Mouse (Mus musculus) neutrophil, adult 59 days (primary cell): Measurements from ENCODE around the gene Rnase1. TPM values are rescaled to one million over a fixed set of nuclear protein-coding genes. Genes with fewer than 3 reads are reported as not detected.

Experiments
- total RNA-seq, 2 experiments: library from RNA; stranded (reverse); gene quantifications; 1 replicate in 1 of 2; 2 replicates in 1 of 2; pipeline ENCODE4 v1.2.4; 2023

Rnase1 gene
- total RNA-seq: not detected

DNA sequence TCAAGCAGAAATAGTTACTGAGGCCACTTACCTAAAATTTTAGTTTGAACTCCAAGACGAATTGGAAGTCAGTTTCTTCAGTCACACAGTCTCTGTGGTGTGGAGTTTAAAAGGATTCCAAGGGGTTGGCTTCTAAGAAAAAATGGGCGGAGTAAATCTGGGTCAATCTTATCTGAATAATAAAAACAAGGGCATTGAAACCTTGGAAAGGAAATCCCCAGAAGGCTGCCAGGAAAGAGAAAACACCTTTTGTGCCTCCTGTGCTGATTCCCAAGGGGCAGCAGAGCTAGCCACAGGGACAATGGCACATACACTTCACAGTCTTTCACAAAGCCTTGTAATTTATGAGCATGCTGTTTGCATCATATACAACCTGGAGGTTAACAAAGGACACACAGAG, at the start of gene Rnase1:
TSS of gene Rnase1 (minus strand) at position 101 of the 400 bp plus-strand sequence.

DNA sequence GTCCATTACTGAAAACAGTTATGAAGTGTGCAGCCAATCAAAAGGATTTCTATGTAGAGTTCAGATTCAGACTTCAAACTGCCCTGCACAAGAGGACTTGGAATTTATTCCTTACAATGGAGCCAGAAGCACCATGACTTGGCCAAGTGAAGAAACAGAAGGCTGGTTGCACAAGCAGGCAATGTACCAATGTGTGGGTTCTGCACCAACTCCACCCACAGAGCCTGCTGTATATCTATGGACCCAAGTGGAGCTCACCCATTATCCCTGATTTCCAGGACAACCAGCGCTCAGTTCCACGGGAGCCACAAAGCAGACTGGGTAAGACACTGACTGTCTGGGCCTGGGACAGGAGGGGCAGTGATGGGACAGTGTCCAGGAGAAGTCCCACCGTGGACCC, 15.4 kb upstream of the Rnase1 start, which contains the start of gene Rnase2b:
TSS of gene Rnase2b (plus strand) at position 285 of the 400 bp plus-strand sequence.

DNA sequence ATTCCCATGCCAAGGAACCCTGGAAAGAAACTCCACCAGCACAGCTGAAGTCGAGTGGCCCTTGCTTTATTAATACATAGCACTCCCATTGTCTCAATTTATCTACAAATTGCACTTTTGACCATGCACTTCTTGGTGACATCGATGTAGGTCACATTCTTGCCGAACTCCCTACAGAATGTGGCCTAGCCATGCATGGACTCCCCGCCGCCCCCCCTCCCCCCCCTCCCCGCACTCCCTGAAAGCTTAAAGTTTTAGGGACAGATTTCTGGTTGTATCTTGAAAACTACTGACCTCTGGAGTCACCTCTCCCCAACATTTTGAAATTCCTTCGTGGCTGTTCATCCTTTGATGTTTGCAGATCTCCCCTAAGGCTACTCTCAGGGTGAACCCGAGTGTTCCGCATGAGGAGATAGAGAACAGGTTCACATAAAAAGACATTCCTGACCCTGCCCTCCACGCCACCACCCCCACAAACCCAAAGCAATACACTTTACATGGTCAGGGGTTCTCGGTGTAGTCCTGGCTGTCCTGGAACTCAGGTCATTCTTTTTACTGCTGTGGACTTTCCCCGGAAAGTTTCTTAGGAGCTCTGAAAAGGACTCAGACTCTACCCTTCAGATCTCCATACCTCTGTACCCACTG, 32.5 kb downstream of the Rnase1 start, which contains the start of gene Eddm3b:
TSS of gene Eddm3b (plus strand) at position 511 of the 645 bp plus-strand sequence.

Other genes with a start within 250 kb of the Rnase1 start
- gene Klhl33, start 249.3 kb downstream of the Rnase1 start, total RNA-seq: under 1 TPM in 1 of 2 experiments, not detected in 1; 0.33 TPM
- 10 to 100 TPM; 19.2 to 25.5 TPM for gene Osgep, start 221.9 kb downstream of the Rnase1 start, total RNA-seq
- 10 to 100 TPM; 18.4 to 22.9 TPM for gene Apex1, start 221.8 kb downstream of the Rnase1 start, total RNA-seq
- 10 to 100 TPM; 54.5 to 86.3 TPM for gene Pip4p1, start 215.9 kb downstream of the Rnase1 start, total RNA-seq
- 10 to 100 TPM; 65.2 to 70.9 TPM for gene Pnp, start 215.7 kb downstream of the Rnase1 start, total RNA-seq
- gene Gm49342, start 202.3 kb downstream of the Rnase1 start, total RNA-seq: 10 to 100 TPM; 67.9 to 80.1 TPM
- 1 to 10 TPM; 5.8 to 7.4 TPM for gene Pnp2, start 190.8 kb downstream of the Rnase1 start, total RNA-seq
- gene Rnase10, start 139.0 kb downstream of the Rnase1 start, total RNA-seq: under 1 TPM in 1 of 2 experiments, not detected in 1; 0.22 TPM
- gene Rnase9, start 104.9 kb downstream of the Rnase1 start, total RNA-seq: not detected
- gene Rnase11, start 96.6 kb downstream of the Rnase1 start, total RNA-seq: not detected
- gene Rnase12, start 89.1 kb downstream of the Rnase1 start, total RNA-seq: 1 to 10 TPM; 1.0 to 2.2 TPM
- not detected for gene Olfr750, start 72.3 kb downstream of the Rnase1 start, total RNA-seq
- gene Rnase4, start 55.7 kb downstream of the Rnase1 start, total RNA-seq: 1 to 10 TPM; 6.5 to 7.8 TPM
- gene Ang, start 55.6 kb downstream of the Rnase1 start, total RNA-seq: 1 to 10 TPM; 5.4 to 6.6 TPM
- gene Eddm3b, start 32.4 kb downstream of the Rnase1 start, total RNA-seq: not detected
- 10 to 100 TPM; 32.8 to 50.5 TPM for gene Rnase6, start 22.9 kb downstream of the Rnase1 start, total RNA-seq
- 1 to 10 TPM in 1 of 2 experiments, under 1 TPM in 1; 0.88 to 1.3 TPM for gene Rnase2b, start 15.5 kb upstream of the Rnase1 start, total RNA-seq
- gene Ang2, start 52.4 kb upstream of the Rnase1 start, total RNA-seq: not detected
- gene Ear14, start 56.6 kb upstream of the Rnase1 start, total RNA-seq: not detected
- gene Rnase2a, start 109.3 kb upstream of the Rnase1 start, total RNA-seq: 10 to 100 TPM; 38.2 to 59.1 TPM
- not detected for gene Gm7247, start 215.0 kb upstream of the Rnase1 start, total RNA-seq